Mouse (Mus musculus): ENCODE results near the gene 2010003K11Rik. TPM values are rescaled to one million over a fixed set of nuclear protein-coding genes. Genes with fewer than 3 reads are reported as not detected.

Gene 2010003K11Rik
- total and polyA plus RNA-seq, 3 experiments = 0.70 TPM; not detected in 2

DNA sequence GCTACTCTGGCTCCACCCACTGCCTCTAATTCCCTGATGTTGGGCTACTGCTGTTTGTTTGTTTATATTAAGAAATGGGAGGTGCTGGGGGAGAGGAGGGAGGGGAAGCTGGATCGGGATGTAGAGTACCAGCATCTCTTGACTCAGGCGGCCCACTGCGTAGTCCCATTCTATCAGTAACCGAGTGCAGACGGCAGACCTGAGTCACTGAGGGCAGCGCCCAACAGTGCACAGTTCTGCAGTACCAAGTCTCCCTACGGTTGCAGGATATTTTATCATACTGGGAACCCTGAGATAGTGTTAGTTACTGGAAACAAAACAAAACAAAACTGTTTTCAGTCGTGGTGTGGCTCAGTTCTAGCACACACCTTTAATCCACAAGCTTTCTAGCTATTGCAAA, 47.3 kb downstream of the 2010003K11Rik start:
- intact Hi-C loops (cut with DNase I) = no loop called here
- no peak for DNase-seq
- Histone ChIP-seq H3K36me3 (ENCODE audit: control insufficient read depth, insufficient read depth, low read length) (no peaks in the 10 kb centered on the region), H3K27me3 (ENCODE audit: control insufficient read depth, insufficient read depth, low read length) (no peaks in the 10 kb centered on the region), H3K4me1 (ENCODE audit: control insufficient read depth, insufficient read depth, low read length) (no peaks in the 10 kb centered on the region), H3K9ac (ENCODE audit: low read depth, low read length) (no peak overlapping the region), H3K79me2 (replicated peaks; ENCODE audit: control insufficient read depth, insufficient read depth, low read length) (no peaks in the 10 kb centered on the region), H3K27ac (no peak overlapping the region), H3K4me3 (no peak overlapping the region)
- TF ChIP-seq POLR2A (IDR thresholded peaks at IDR 0.05; ENCODE audit: insufficient read depth, low read depth, low read length) (no peak), EP300 (IDR thresholded peaks at IDR 0.05; ENCODE audit: insufficient read depth, low read depth, low read length) (no peak), CTCF (IDR thresholded peaks at IDR 0.05) (no peak)
- 51% methylated on average over 8 of the region's 8 CpGs for WGBS

DNA sequence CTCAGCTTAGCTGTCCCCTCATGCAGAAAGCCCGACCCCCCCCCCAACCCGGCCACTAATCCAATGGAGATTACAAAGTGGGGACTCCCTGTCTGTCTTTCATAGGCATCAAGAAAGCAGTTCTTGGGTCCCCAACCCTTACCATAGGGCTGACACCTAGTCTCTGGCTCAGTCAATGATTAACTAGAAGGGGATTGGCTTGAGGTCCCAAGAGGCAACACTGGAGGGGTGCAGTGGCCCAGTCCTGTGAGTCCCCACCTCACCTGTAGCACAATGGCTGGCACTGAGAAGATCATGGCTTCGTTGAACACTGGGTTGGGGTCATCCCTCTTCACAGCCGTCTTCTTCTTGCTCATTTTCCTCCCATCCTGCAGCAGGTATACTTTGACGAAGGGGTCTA, 47.7 kb downstream of the 2010003K11Rik start:
- 85% methylated on average over 5 of the region's 5 CpGs for WGBS
- no peak overlapping the region for H3K4me3 ChIP-seq
- H3K27ac ChIP-seq = no peak overlapping the region
- H3K27me3 ChIP-seq (ENCODE audit: control insufficient read depth, insufficient read depth, low read length) = no peaks in the 10 kb centered on the region
- H3K4me1 ChIP-seq (ENCODE audit: control insufficient read depth, insufficient read depth, low read length) = no peaks in the 10 kb centered on the region
- no peaks in the 10 kb centered on the region for H3K36me3 ChIP-seq (ENCODE audit: control insufficient read depth, insufficient read depth, low read length)
- intact Hi-C loops (cut with DNase I) = no loop called here
- no peaks in the 10 kb centered on the region for H3K79me2 ChIP-seq (replicated peaks; ENCODE audit: control insufficient read depth, insufficient read depth, low read length)
- no peak for DNase-seq
- H3K9ac ChIP-seq (ENCODE audit: low read depth, low read length) = no peak overlapping the region
- TF ChIP-seq EP300 (IDR thresholded peaks at IDR 0.05; ENCODE audit: insufficient read depth, low read depth, low read length) (no peak), POLR2A (IDR thresholded peaks at IDR 0.05; ENCODE audit: insufficient read depth, low read depth, low read length) (no peak), CTCF (IDR thresholded peaks at IDR 0.05) (no peak)

DNA sequence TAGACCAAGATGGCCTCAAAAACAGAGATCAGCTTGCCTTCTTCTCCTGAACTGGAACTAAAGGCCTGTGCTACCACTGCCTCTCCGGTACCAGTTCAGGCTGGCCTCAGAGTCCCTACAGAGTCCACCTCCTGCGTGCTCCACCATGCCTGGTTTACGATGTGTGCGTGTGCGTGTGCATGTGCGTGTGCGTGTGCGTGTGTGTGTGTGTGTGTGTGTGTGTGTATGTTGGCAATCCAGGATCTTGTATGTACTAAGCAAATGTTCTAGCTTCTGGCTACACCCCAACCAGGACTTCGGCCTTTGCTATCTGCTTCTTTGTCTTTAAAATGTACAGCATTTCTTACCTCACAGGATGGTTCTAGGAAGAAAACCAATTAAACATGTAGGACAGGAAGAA, 49.2 kb downstream of the 2010003K11Rik start:
- 97% methylated on average over 9 of the region's 9 CpGs for WGBS
- Histone ChIP-seq H3K4me1 (ENCODE audit: control insufficient read depth, insufficient read depth, low read length) (no peaks in the 10 kb centered on the region), H3K9ac (ENCODE audit: low read depth, low read length) (no peak overlapping the region), H3K27me3 (ENCODE audit: control insufficient read depth, insufficient read depth, low read length) (no peaks in the 10 kb centered on the region), H3K79me2 (replicated peaks; ENCODE audit: control insufficient read depth, insufficient read depth, low read length) (no peaks in the 10 kb centered on the region), H3K27ac (no peak overlapping the region), H3K4me3 (no peak overlapping the region), H3K36me3 (ENCODE audit: control insufficient read depth, insufficient read depth, low read length) (no peaks in the 10 kb centered on the region)
- intact Hi-C loops (cut with DNase I) = no loop called here
- no peak for DNase-seq
- TF ChIP-seq EP300 (IDR thresholded peaks at IDR 0.05; ENCODE audit: insufficient read depth, low read depth, low read length) (no peak), CTCF (IDR thresholded peaks at IDR 0.05) (no peak), POLR2A (IDR thresholded peaks at IDR 0.05; ENCODE audit: insufficient read depth, low read depth, low read length) (no peak)

DNA sequence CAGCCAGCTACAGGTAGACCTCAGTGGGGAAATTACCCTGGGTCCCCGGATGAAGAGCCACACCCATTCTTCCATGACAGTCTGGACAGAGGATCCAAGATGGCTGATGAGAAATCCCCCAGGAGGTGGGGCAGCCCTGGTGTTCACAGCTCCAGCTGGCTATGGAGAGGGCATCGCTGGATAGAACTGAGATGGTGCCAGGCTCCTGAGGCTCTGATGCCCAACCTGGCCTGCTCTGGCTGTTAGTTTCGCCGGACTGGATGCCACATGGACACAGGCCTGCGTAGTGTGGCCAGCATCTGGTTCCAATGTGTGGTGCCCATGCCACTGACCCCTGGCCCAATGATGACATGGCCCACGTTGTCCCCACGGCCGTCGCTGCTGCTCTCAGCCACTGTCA, 50.9 kb downstream of the 2010003K11Rik start:
- DNase-seq = no peak
- H3K27me3 ChIP-seq (ENCODE audit: control insufficient read depth, insufficient read depth, low read length) = no peaks in the 10 kb centered on the region
- H3K4me1 ChIP-seq (ENCODE audit: control insufficient read depth, insufficient read depth, low read length) = no peaks in the 10 kb centered on the region
- WGBS = 89% methylated on average over 9 of the region's 9 CpGs
- no peaks in the 10 kb centered on the region for H3K79me2 ChIP-seq (replicated peaks; ENCODE audit: control insufficient read depth, insufficient read depth, low read length)
- no peaks in the 10 kb centered on the region for H3K36me3 ChIP-seq (ENCODE audit: control insufficient read depth, insufficient read depth, low read length)
- no peak overlapping the region for H3K4me3 ChIP-seq
- no peak for TF ChIP-seq POLR2A (IDR thresholded peaks at IDR 0.05; ENCODE audit: insufficient read depth, low read depth, low read length)
- no peak for TF ChIP-seq EP300 (IDR thresholded peaks at IDR 0.05; ENCODE audit: insufficient read depth, low read depth, low read length)
- TF ChIP-seq CTCF (IDR thresholded peaks at IDR 0.05) = no peak
- no peak overlapping the region for H3K9ac ChIP-seq (ENCODE audit: low read depth, low read length)
- H3K27ac ChIP-seq = no peak overlapping the region
- intact Hi-C loops (cut with DNase I) = no loop called here

Other genes starting within 250 kb of the 2010003K11Rik start
- gene Ssh3, start 229.4 kb downstream of the 2010003K11Rik start, total RNA-seq (2021) = 1 to 10 TPM; 6.7 to 7.3 TPM
- gene Ssh3, start 229.4 kb downstream of the 2010003K11Rik start, polyA plus RNA-seq (2012; rRNA removed) = 13.7 and 15.9 TPM in 2 replicates
- under 1 TPM; 0.34 to 0.60 TPM for gene Ankrd13d, start 215.4 kb downstream of the 2010003K11Rik start, total RNA-seq (2021)
- 1.4 and 1.5 TPM in 2 replicates for gene Ankrd13d, start 215.4 kb downstream of the 2010003K11Rik start, polyA plus RNA-seq (2012; rRNA removed)
- gene Grk2, start 192.4 kb downstream of the 2010003K11Rik start, total RNA-seq (2021) = 10 to 100 TPM; 56.0 to 59.0 TPM
- gene Grk2, start 192.4 kb downstream of the 2010003K11Rik start, polyA plus RNA-seq (2012; rRNA removed) = 53.6 and 61.3 TPM in 2 replicates
- 10 to 100 TPM; 36.4 to 38.6 TPM for gene Kdm2a, start 100.3 kb downstream of the 2010003K11Rik start, total RNA-seq (2021)
- gene Kdm2a, start 100.3 kb downstream of the 2010003K11Rik start, polyA plus RNA-seq (2012; rRNA removed) = 49.7 and 82.9 TPM in 2 replicates
- gene Rhod, start 59.2 kb downstream of the 2010003K11Rik start, total RNA-seq (2021) = 1 to 10 TPM; 5.3 to 5.5 TPM
- 8.5 and 9.2 TPM in 2 replicates for gene Rhod, start 59.2 kb downstream of the 2010003K11Rik start, polyA plus RNA-seq (2012; rRNA removed)
- 10 to 100 TPM in 1 of 2 experiments, 1 to 10 TPM in 1; 6.9 to 13.2 TPM for gene Syt12, start 21.1 kb downstream of the 2010003K11Rik start, total RNA-seq (2021)
- gene Syt12, start 21.1 kb downstream of the 2010003K11Rik start, polyA plus RNA-seq (2012; rRNA removed) = 1.8 and 3.2 TPM in 2 replicates
- 10 to 100 TPM; 44.8 to 52.5 TPM for gene Pcx, start 11.9 kb upstream of the 2010003K11Rik start, total RNA-seq (2021)
- 25.1 and 39.0 TPM in 2 replicates for gene Pcx, start 11.9 kb upstream of the 2010003K11Rik start, polyA plus RNA-seq (2012; rRNA removed)
- 1 to 10 TPM; 7.7 to 9.4 TPM for gene Lrfn4, start 117.1 kb upstream of the 2010003K11Rik start, total RNA-seq (2021)
- gene Lrfn4, start 117.1 kb upstream of the 2010003K11Rik start, polyA plus RNA-seq (2012; rRNA removed) = 12.4 and 15.3 TPM in 2 replicates
- gene Rce1, start 127.1 kb upstream of the 2010003K11Rik start, total RNA-seq (2021) = 1 to 10 TPM; 7.1 to 8.7 TPM
- 35.7 and 37.3 TPM in 2 replicates for gene Rce1, start 127.1 kb upstream of the 2010003K11Rik start, polyA plus RNA-seq (2012; rRNA removed)
- not detected for gene Gm960, start 200.1 kb upstream of the 2010003K11Rik start, total RNA-seq (2021)
- gene Gm960, start 200.1 kb upstream of the 2010003K11Rik start, polyA plus RNA-seq (2012; rRNA removed) = not detected in 2 replicates
- under 1 TPM; 0.23 to 0.27 TPM for gene Sptbn2, start 212.6 kb upstream of the 2010003K11Rik start, total RNA-seq (2021)
- gene Sptbn2, start 212.6 kb upstream of the 2010003K11Rik start, polyA plus RNA-seq (2012; rRNA removed) = 0.18 and 0.20 TPM in 2 replicates

Data from heart, adult 2 months (tissue).